Mouse (Mus musculus) megakaryocyte, embryonic 14.5 days (primary cell): ENCODE results near the gene Treml2.

Experiments
- FLI1 ChIP-seq: IDR thresholded peaks from 2 replicates; pipeline ENCODE4 v1.6.1; 2012; ENCODE audit warnings: low read length, inconsistent platforms, mixed read lengths
- GATA1 ChIP-seq: IDR thresholded peaks from 3 replicates; pipeline ENCODE4 v1.6.1; 2012; ENCODE audit warnings: mixed read lengths, low read length, inconsistent platforms, borderline replicate concordance

GRCm38 (mm10) chr17:48279002-48279401, 20.3 kb upstream of the Treml2 start:
- TF ChIP-seq GATA1 (no peak), FLI1 (no peak)
